Mouse (Mus musculus): Measurements from ENCODE around the gene Gcnt3. TPM values are rescaled to one million over a fixed set of nuclear protein-coding genes. Genes with fewer than 3 reads are reported as not detected.

Gene Gcnt3
- polyA plus RNA-seq, 1 experiment from 2014 or later: 0.07 TPM

GRCm38 (mm10) chr9:70078034-70078433 is 40.1 kb upstream of the Gcnt3 start:
- WGBS (ENCODE audit: insufficient replicate concordance): 53% methylated on average over 3 of the region's 3 CpGs
- no peaks in the 10 kb centered on the region; the same call in 1 of the 2 replicates for H3K27me3 ChIP-seq (ENCODE audit: control insufficient read depth, insufficient read depth, low read depth, low read length)
- no peak overlapping the region for H3K9ac ChIP-seq (ENCODE audit: low read depth, low read length)
- peaks cover 4% of the 10 kb centered on the region for H3K4me1 ChIP-seq (ENCODE audit: control insufficient read depth, low read depth, low read length)
- H3K4me3 ChIP-seq (ENCODE audit: low read depth, low read length): no peak overlapping the region
- no peak overlapping the region for H3K27ac ChIP-seq (ENCODE audit: low read length)
- ATAC-seq (ENCODE audit: low read depth): peak; percentile 45; the same call in 1 of the 2 replicates
- no peak overlapping the region for H3K4me2 ChIP-seq (ENCODE audit: low read depth, low read length)
- H3K36me3 ChIP-seq (ENCODE audit: control insufficient read depth, insufficient read depth): no peaks in the 10 kb centered on the region
- no peaks in the 10 kb centered on the region for H3K9me3 ChIP-seq (replicated peaks; ENCODE audit: control insufficient read depth, low read length)

GRCm38 (mm10) chr9:70077170-70077569 is 39.3 kb upstream of the Gcnt3 start:
- Histone ChIP-seq H3K4me2 (ENCODE audit: low read depth, low read length) (no peak overlapping the region), H3K27me3 (ENCODE audit: control insufficient read depth, insufficient read depth, low read depth, low read length) (no peaks in the 10 kb centered on the region; the same call in 1 of the 2 replicates), H3K9me3 (replicated peaks; ENCODE audit: control insufficient read depth, low read length) (no peaks in the 10 kb centered on the region), H3K36me3 (ENCODE audit: control insufficient read depth, insufficient read depth) (no peaks in the 10 kb centered on the region), H3K4me1 (ENCODE audit: control insufficient read depth, low read depth, low read length) (peaks cover 4% of the 10 kb centered on the region), H3K27ac (ENCODE audit: low read length) (no peak overlapping the region), H3K9ac (ENCODE audit: low read depth, low read length) (no peak overlapping the region), H3K4me3 (ENCODE audit: low read depth, low read length) (no peak overlapping the region)
- ATAC-seq (ENCODE audit: low read depth): no peak
- 72% methylated on average over 7 of the region's 7 CpGs for WGBS (ENCODE audit: insufficient replicate concordance)

GRCm38 (mm10) chr9:70072387-70072786 is 34.5 kb upstream of the Gcnt3 start:
- Histone ChIP-seq H3K27me3 (ENCODE audit: control insufficient read depth, insufficient read depth, low read depth, low read length) (no peaks in the 10 kb centered on the region), H3K27ac (ENCODE audit: low read length) (no peak overlapping the region), H3K9ac (ENCODE audit: low read depth, low read length) (no peak overlapping the region), H3K4me1 (ENCODE audit: control insufficient read depth, low read depth, low read length) (no peaks in the 10 kb centered on the region), H3K9me3 (replicated peaks; ENCODE audit: control insufficient read depth, low read length) (no peaks in the 10 kb centered on the region), H3K36me3 (ENCODE audit: control insufficient read depth, insufficient read depth) (no peaks in the 10 kb centered on the region), H3K4me3 (ENCODE audit: low read depth, low read length) (no peak overlapping the region), H3K4me2 (ENCODE audit: low read depth, low read length) (no peak overlapping the region)
- no peak for ATAC-seq (ENCODE audit: low read depth)
- WGBS (ENCODE audit: insufficient replicate concordance): 65% methylated on average over 8 of the region's 8 CpGs

DNA sequence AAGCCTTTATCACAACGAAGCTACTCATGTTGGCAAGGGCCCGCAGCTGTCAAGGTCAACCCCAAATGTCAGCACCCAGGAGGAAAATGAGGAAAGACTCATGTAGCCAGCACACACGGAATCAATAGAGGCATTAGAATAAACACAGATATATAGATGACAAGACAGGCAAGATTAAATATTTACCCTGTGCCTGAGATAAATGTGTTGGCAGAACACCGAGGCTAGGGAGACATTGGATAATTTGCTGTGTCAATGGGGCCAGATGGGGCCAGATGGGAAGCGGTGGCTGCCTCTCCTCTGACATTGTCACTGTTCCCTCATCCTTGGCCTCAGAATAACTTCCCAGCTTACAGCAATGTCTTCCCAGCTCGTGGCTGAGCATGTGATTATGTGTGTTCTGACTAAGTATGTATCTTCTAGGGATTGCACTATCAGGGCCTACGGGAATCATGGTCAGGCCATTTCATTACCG is 32.1 kb upstream of the Gcnt3 start:
- H3K4me3 ChIP-seq (ENCODE audit: low read depth, low read length): no peak overlapping the region
- WGBS (ENCODE audit: insufficient replicate concordance): 59% methylated on average over 8 of the region's 8 CpGs
- peak; percentile 16; the same call in 1 of the 2 replicates for ATAC-seq (ENCODE audit: low read depth)
- no peaks in the 10 kb centered on the region for H3K9me3 ChIP-seq (replicated peaks; ENCODE audit: control insufficient read depth, low read length)
- no peaks in the 10 kb centered on the region for H3K4me1 ChIP-seq (ENCODE audit: control insufficient read depth, low read depth, low read length)
- no peaks in the 10 kb centered on the region for H3K36me3 ChIP-seq (ENCODE audit: control insufficient read depth, insufficient read depth)
- no peak overlapping the region for H3K4me2 ChIP-seq (ENCODE audit: low read depth, low read length)
- no peak overlapping the region for H3K27ac ChIP-seq (ENCODE audit: low read length)
- no peak overlapping the region for H3K9ac ChIP-seq (ENCODE audit: low read depth, low read length)
- no peaks in the 10 kb centered on the region for H3K27me3 ChIP-seq (ENCODE audit: control insufficient read depth, insufficient read depth, low read depth, low read length)

GRCm38 (mm10) chr9:70067497-70067896 is 29.6 kb upstream of the Gcnt3 start:
- H3K27me3 ChIP-seq (ENCODE audit: control insufficient read depth, insufficient read depth, low read depth, low read length): no peaks in the 10 kb centered on the region
- H3K4me2 ChIP-seq (ENCODE audit: low read depth, low read length): no peak overlapping the region
- H3K9me3 ChIP-seq (replicated peaks; ENCODE audit: control insufficient read depth, low read length): no peaks in the 10 kb centered on the region
- H3K4me3 ChIP-seq (ENCODE audit: low read depth, low read length): no peak overlapping the region
- H3K36me3 ChIP-seq (ENCODE audit: control insufficient read depth, insufficient read depth): no peaks in the 10 kb centered on the region
- H3K4me1 ChIP-seq (ENCODE audit: control insufficient read depth, low read depth, low read length): no peaks in the 10 kb centered on the region
- ATAC-seq (ENCODE audit: low read depth): peak; percentile 16; the same call in 1 of the 2 replicates
- WGBS (ENCODE audit: insufficient replicate concordance): 69% methylated on average over 3 of the region's 3 CpGs
- no peak overlapping the region for H3K9ac ChIP-seq (ENCODE audit: low read depth, low read length)
- no peak overlapping the region for H3K27ac ChIP-seq (ENCODE audit: low read length)

DNA sequence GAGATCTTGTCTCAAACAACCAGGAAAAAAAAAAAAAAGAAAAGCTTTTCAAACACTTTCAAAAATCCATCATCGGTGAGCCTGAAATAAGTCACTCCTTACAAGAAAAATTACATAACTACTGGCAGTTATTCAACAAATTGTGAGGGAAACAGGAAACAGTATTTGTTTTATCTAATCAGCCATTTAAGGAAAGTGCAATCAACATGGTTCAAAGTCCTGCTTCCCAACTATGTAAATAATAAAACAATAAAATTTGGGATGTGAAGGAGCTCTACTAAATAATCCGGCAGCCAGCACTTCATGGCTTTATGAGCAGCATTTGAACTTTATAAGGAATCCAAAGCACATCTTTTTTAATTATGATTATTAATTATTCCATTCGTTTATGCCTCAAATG is 24.1 kb upstream of the Gcnt3 start:
- no peaks in the 10 kb centered on the region for H3K9me3 ChIP-seq (replicated peaks; ENCODE audit: control insufficient read depth, low read length)
- H3K27me3 ChIP-seq (ENCODE audit: control insufficient read depth, insufficient read depth, low read depth, low read length): no peaks in the 10 kb centered on the region
- no peak overlapping the region for H3K27ac ChIP-seq (ENCODE audit: low read length)
- no peak overlapping the region for H3K4me3 ChIP-seq (ENCODE audit: low read depth, low read length)
- no peaks in the 10 kb centered on the region for H3K4me1 ChIP-seq (ENCODE audit: control insufficient read depth, low read depth, low read length)
- ATAC-seq (ENCODE audit: low read depth): no peak
- no peaks in the 10 kb centered on the region for H3K36me3 ChIP-seq (ENCODE audit: control insufficient read depth, insufficient read depth)
- 72% methylated on average over 3 of the region's 3 CpGs for WGBS (ENCODE audit: insufficient replicate concordance)
- no peak overlapping the region for H3K4me2 ChIP-seq (ENCODE audit: low read depth, low read length)
- no peak overlapping the region for H3K9ac ChIP-seq (ENCODE audit: low read depth, low read length)

- WGBS (ENCODE audit: insufficient replicate concordance): 38% methylated on average over 3 of the region's 3 CpGs
- H3K27me3 ChIP-seq (ENCODE audit: control insufficient read depth, insufficient read depth, low read depth, low read length): no peaks in the 10 kb centered on the region
- no peaks in the 10 kb centered on the region for H3K36me3 ChIP-seq (ENCODE audit: control insufficient read depth, insufficient read depth)
- H3K4me2 ChIP-seq (ENCODE audit: low read depth, low read length): no peak overlapping the region
- no peaks in the 10 kb centered on the region for H3K4me1 ChIP-seq (ENCODE audit: control insufficient read depth, low read depth, low read length)
- H3K9ac ChIP-seq (ENCODE audit: low read depth, low read length): no peak overlapping the region
- H3K4me3 ChIP-seq (ENCODE audit: low read depth, low read length): no peak overlapping the region
- H3K9me3 ChIP-seq (replicated peaks; ENCODE audit: control insufficient read depth, low read length): no peaks in the 10 kb centered on the region
- no peak overlapping the region for H3K27ac ChIP-seq (ENCODE audit: low read length)
- ATAC-seq (ENCODE audit: low read depth): no peak
Observed at GRCm38 (mm10) chr9:70053411-70053810, 15.5 kb upstream of the Gcnt3 start.

- Histone ChIP-seq H3K27me3 (ENCODE audit: control insufficient read depth, insufficient read depth, low read depth, low read length) (no peaks in the 10 kb centered on the region; the same call in 1 of the 2 replicates), H3K4me1 (ENCODE audit: control insufficient read depth, low read depth, low read length) (no peaks in the 10 kb centered on the region), H3K9me3 (replicated peaks; ENCODE audit: control insufficient read depth, low read length) (no peaks in the 10 kb centered on the region), H3K4me3 (ENCODE audit: low read depth, low read length) (no peak overlapping the region), H3K27ac (ENCODE audit: low read length) (no peak overlapping the region), H3K36me3 (ENCODE audit: control insufficient read depth, insufficient read depth) (no peaks in the 10 kb centered on the region), H3K4me2 (ENCODE audit: low read depth, low read length) (no peak overlapping the region), H3K9ac (ENCODE audit: low read depth, low read length) (no peak overlapping the region)
- 60% methylated on average over 3 of the region's 3 CpGs for WGBS (ENCODE audit: insufficient replicate concordance)
- ATAC-seq (ENCODE audit: low read depth): no peak
Observed at GRCm38 (mm10) chr9:70052730-70053129, 14.8 kb upstream of the Gcnt3 start.

GRCm38 (mm10) chr9:70049839-70050238 is 12.0 kb upstream of the Gcnt3 start:
- no peak overlapping the region for H3K4me3 ChIP-seq (ENCODE audit: low read depth, low read length)
- peaks cover 17% of the 10 kb centered on the region for H3K4me1 ChIP-seq (ENCODE audit: control insufficient read depth, low read depth, low read length)
- ATAC-seq (ENCODE audit: low read depth): no peak
- H3K9ac ChIP-seq (ENCODE audit: low read depth, low read length): no peak overlapping the region
- H3K4me2 ChIP-seq (ENCODE audit: low read depth, low read length): no peak overlapping the region
- H3K27me3 ChIP-seq (ENCODE audit: control insufficient read depth, insufficient read depth, low read depth, low read length): no peaks in the 10 kb centered on the region; the same call in 1 of the 2 replicates
- H3K36me3 ChIP-seq (ENCODE audit: control insufficient read depth, insufficient read depth): no peaks in the 10 kb centered on the region
- H3K9me3 ChIP-seq (replicated peaks; ENCODE audit: control insufficient read depth, low read length): no peaks in the 10 kb centered on the region
- WGBS (ENCODE audit: insufficient replicate concordance): 18% methylated on average over 8 of the region's 8 CpGs
- no peak overlapping the region for H3K27ac ChIP-seq (ENCODE audit: low read length)
